Mouse (Mus musculus) Muller cell, postnatal 12 days (primary cell): ENCODE data around the gene Armc6.
A peak's percentile ranks its signal among the peaks of the same experiment; 100 is the strongest.
"Not testable (repeated sequence)": the region's sequence is repeated elsewhere in the genome, so short reads cannot be mapped to it uniquely, and the experiment has no call there.

ENCODE experiments used
- DNase-seq: peaks from one replicate; pipeline ENCODE4 v3.0.0-alpha.2; 2015; ENCODE audit errors: inconsistent ontology term

The Armc6 gene

DNA sequence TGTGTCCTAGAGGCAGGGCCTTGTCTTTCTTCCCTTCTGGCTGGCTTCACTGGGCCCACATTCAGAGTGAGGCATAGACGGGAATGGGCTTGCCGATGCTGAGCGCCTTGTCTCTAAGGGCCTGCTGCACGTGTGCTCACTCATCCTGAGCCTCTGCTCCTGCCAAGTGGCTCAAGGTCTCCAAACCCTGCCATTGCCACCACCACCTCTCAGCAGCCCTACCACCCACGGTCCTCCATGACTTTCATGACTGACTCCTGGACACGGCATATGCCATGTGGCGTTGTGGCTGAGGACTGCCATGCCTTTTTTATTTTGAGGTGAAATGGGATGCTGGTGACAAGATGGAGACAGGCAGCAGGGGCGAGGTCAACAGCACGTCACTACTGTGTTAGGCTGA, 3.4 kb downstream of the Armc6 start:
- DNase-seq, result no peak

DNA sequence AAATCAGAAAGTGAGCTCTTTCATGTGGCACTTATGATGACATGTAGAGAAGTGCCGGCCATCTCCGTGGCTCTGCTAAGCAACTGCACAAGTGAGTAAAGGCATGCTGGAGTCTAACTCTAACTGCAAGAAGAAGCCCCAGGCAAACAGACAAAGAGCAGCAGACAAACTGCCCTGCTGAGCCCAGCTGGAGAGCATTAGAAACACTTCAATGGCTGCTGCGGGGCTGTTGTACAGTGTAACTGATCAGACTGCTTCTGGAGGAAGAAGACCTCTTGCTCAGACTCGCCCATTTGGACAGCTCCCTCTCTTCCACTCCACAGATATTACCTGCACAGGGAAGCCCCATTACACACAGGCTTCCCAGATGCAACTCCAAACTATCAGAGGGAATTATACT, 6.3 kb downstream of the Armc6 start:
- peak; percentile 67 for DNase-seq

GRCm38 (mm10) chr8:70223341-70223740, 10.9 kb downstream of the Armc6 start:
- DNase-seq, result peak; percentile 43

DNA sequence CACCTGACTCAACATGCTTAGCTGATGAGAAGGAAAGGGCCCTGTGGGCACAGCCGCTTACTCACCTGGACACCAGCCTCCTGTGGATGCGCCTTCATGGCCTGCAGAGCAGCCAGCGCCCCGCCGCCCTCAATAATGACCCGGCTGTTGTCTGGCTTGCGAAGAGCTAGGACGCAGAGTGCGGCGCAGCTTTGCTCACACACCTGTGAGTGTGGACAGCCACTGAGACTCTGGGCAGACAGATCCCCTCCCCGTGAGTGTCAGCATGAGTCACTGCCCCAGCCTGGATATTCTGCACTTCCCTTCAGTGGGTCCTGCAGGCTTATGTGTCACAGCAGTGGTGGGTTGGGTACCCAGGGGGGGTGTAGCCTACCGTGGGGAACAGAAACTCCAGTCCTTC, 12.2 kb downstream of the Armc6 start:
- no peak for DNase-seq

- DNase-seq, result no peak
These were observed 13.4 kb downstream of the Armc6 start for GRCm38 (mm10) chr8:70220911-70221310.

- no peak for DNase-seq
These were observed 13.9 kb downstream of the Armc6 start for GRCm38 (mm10) chr8:70220236-70220840.

GRCm38 (mm10) chr8:70219107-70219684, 15.1 kb downstream of the Armc6 start:
- no peak for DNase-seq

DNA sequence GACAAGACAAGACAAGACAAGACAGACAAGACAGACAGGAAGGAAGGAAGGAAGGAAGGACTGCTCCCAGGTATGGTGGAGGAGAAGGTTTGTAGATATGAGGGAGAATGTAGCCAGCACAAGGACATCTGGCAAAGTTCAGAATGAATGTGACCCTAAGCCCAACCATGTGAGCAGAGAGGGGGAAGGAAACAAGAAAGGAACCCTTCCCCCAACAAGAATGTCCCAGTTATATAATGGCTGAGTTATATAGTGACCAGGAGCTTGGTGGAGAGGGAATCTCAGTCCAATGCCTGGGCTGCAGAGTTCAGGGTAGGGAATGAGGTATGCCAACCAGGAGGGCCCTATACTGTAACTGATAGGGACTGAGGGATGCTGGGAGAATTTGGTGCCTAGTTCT, 16.8 kb downstream of the Armc6 start:
- DNase-seq, result no peak

GRCm38 (mm10) chr8:70216566-70216965, 17.7 kb downstream of the Armc6 start:
- DNase-seq, result peak; percentile 81

GRCm38 (mm10) chr8:70216161-70216560, 18.1 kb downstream of the Armc6 start:
- DNase-seq, result not testable (repeated sequence)

- DNase-seq, result no peak
These were observed 19.2 kb downstream of the Armc6 start for GRCm38 (mm10) chr8:70215092-70215491.

GRCm38 (mm10) chr8:70214411-70214810, 19.9 kb downstream of the Armc6 start:
- DNase-seq, result no peak

DNA sequence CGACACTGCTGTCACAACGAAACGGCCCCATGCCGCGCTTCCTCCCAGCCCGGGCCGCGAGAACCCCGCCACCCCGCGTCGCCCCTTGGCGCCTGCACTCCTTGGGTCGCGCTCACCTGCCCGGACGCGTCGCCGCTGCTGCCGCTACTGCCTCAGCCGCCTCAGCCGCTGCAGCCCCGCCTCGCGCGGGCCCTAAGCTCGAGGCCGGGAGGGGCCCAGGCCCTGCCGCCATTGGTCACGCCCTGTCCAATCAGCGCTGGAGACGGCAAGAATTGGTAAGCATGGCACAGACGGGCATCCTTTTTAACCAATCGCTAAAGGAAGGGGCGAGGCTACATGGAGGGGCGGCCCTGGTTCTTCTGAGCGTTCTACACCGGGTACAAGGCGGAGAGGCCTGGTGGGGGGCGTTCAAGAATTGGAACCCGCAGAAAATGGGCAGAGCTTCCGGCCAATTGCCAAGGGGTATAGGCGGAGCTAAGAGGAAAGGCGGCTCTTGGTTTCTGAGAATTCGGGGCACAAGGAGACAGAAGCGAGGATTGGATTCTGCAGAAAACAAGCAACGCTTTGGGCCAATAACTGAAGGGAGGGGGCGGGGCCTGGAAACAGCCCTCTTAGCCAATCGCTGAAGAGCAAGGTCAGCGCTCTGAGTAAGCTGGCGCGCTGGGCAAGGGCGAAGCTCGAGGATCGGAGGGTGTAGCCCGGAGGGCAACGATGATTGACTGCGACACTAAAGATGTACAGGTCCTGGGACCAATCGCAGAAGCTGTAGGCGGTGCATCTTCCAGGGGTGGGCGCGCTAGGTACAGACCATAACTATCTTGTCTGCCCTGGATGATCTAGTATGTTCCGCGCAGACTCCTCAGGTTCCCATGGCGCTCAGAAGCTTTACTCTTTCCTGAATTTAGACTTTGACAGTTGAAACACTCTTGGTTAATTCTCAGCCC, 21.9 kb downstream of the Armc6 start, which contains the start of gene Slc25a42:
TSS of gene Slc25a42 (minus strand) at position 194 of the 944 bp plus-strand sequence.
- peak; percentile 100 for DNase-seq

GRCm38 (mm10) chr8:70211726-70212111, 22.5 kb downstream of the Armc6 start:
- DNase-seq, result no peak

DNA sequence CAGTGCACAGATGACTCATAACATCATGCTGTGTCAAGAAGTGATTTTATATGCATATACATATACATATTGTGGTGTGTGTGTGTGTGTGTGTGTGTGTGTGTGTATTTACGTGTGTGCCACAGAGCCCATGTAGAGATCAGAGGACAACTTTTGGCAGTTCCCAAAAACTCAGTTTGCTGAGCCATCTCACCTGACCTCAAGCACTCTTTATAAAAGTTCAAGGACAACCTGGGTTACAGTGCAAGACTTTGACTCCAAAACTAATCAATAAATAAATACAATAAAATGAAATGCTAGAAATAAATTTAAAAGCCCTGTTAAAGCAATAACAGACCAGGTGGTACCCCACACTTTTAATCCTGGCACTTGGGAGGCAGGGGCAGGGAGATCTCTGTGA, 23.0 kb downstream of the Armc6 start:
- DNase-seq, result no peak

GRCm38 (mm10) chr8:70210538-70210937, 23.7 kb downstream of the Armc6 start:
- DNase-seq, result no peak

- DNase-seq, result no peak
These were observed 26.1 kb downstream of the Armc6 start for GRCm38 (mm10) chr8:70208130-70208529.

DNA sequence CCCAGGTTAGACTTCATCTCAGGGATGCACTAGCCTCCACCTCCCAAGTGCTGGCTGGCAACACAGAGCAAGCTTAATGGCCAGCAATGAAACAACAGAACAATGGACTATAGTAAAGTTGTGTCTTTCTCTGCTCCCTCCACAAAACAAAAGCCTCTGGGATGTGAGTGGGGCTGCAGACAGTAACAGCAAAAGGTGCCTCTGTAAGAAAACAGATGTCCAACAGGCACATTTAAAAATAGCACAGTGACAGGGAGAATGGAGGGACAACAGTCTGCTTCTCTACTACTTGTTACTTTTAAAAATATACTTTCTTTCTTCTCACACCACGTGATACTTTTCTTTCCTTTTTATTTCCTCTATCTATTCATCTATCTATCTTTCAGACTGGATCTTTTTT, 29.5 kb downstream of the Armc6 start:
- no peak for DNase-seq

- DNase-seq, result no peak
These were observed 31.2 kb downstream of the Armc6 start for GRCm38 (mm10) chr8:70203072-70203471.

DNA sequence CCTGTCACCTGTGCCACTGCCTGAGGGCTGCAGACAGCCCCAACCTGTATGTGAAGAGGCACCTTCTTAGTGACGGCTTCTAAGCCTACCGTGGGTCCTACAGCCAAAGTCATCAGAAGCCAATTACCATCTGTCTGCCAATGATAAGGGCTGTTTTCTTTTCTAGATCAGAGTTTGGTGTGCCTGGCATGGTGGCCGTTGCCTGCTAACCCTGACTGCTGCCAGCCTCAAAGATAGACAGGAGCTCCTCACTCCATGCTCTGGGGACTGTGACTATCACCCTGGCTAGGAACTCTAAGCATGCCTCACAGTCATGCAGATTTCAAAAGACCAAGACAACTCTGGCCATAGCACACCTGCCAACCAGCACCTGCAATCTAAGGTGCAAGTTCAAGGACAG, 32.8 kb downstream of the Armc6 start:
- DNase-seq, result no peak

DNA sequence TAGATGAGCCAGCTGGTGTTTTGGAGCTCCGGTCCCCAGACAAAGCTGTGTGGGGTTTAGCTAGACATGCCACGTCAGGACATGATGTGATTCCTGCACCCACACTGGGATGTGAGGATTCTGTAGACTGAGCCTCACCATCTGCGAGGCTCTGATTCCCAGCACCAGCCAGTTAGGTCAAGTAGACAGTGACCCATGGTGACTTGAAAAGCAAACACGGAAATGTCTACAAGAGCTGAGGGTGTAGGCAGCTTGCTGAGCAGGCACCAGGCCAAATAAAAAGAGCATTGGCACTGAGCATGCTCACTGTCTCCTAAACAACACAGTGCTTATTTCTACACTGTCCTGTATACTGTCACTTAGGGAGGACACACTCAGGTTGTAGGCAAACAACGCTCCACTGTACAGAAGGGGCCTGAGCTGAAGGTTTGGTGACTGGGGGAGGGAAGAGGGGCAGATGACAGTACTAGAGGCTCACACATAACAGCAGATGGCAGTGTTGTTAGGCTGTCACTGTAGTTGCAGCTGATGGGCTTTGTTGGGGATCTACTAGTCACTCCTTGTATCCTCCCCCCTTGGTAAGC, 34.1 kb downstream of the Armc6 start:
- peak; percentile 23 for DNase-seq

DNA sequence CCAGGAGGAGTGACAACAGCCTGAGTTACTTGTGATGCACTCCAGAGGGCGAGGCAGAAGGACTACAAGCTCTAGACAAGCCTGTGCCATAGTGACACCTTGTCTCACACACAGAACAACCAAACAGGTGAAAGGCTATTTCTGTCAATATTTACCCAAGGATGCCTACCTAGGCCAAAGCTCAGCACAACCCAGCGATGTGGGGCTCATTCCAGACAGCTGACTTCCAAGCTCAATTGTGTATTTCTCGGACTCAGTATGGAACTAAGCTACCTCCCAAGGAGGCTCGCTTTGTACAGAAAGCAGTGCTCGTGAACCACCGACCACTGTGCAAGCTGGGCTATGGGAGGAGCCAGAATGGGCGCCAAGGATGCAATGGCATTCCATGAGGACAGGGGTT, 36.7 kb downstream of the Armc6 start:
- DNase-seq, result no peak
